Mouse (Mus musculus) thymus, adult 2 months (tissue): ENCODE results near the gene Lrrfip1.

Source experiments
- CTCF ChIP-seq: fragments of 200-500 bp; IDR thresholded peaks from 2 replicates; pipeline ENCODE4 v1.5.1; 2012; ENCODE audit warnings: mild to moderate bottlenecking, control low read depth, low read length, moderate library complexity, borderline replicate concordance; ENCODE audit not compliant: control insufficient read depth, poor library complexity, insufficient read depth; ENCODE audit errors: extremely low read depth
- POLR2A ChIP-seq: fragments of 200-500 bp; IDR thresholded peaks from 2 replicates; pipeline ENCODE4 v1.6.1; 2012; ENCODE audit warnings: mild to moderate bottlenecking, low read length, control low read depth, moderate library complexity; ENCODE audit not compliant: control insufficient read depth, poor library complexity, insufficient read depth; ENCODE audit errors: extremely low read depth

GRCm38 (mm10) chr1:91058251-91058650 lies 59.7 kb downstream of the Lrrfip1 start:
- TF ChIP-seq POLR2A: no peak
- TF ChIP-seq CTCF: no peak
